Mouse (Mus musculus) c-Kit-negative CD71-positive TER-119-positive erythroid progenitor cells, embryonic 14.5 days (primary cell): Measurements from ENCODE around the gene Sf3b1.
"Not testable (repeated sequence)": the region's sequence is repeated elsewhere in the genome, so short reads cannot be mapped to it uniquely, and the experiment has no call there.

Experiments
- DNase-seq: peaks from one replicate; pipeline ENCODE4 v3.0.0-alpha.2; 2013; ENCODE audit warnings: low read depth, low spot score

Sf3b1 gene

DNA sequence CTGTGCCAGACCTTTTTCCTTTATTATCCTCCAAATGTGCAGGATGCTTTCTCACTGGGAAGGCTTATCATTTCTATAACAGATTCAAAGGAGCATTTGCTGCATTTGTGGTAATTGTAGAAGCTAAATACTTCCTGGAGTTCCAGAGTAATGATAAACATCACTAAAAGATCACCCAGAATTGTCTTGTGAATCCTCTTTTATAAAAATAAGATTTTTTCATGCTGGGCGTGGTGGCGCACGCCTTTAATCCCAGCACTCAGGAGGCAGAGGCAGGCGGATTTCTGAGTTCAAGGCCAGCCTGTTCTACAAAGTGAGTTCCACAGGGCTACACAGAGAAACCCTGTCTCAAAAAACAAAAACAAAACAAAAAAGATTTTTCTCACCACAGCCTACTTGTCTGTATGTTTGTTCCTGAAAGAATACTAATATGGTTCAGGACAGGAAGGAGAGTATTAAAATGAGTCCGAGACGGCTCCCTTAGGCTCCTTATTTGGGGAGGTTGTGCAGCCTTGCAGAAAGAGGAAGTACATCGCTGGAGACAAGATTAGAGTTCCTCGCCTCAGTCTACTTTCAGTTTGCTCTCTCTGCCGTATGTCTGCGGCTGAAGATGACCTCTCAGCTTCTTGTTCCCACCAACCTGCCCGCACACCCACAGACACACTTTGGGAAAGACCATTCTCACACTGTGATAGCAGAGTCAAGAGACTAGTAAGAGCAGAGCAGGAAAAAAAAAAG lies 1.4 kb upstream of the Sf3b1 start:
- no peak for DNase-seq

DNA sequence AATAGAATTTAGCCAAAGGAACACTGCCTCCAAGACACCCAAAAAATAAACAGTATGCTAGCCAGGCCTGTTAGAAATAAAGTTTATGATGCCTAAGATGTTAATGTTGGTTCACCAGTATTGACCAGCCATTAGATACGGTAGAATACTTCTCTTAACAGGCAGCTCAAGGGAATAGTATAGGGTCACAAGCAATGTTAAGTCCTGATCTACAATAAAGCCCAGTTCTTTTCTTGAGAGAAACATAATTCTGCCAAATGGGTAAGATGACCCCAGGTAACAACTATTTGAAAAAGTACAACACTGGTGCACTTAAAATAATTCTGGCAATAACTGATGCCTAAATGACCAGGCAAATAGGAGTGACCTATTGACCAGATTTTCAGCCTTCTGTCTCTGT lies 685 bp upstream of the Sf3b1 start:
- DNase-seq = no peak

DNA sequence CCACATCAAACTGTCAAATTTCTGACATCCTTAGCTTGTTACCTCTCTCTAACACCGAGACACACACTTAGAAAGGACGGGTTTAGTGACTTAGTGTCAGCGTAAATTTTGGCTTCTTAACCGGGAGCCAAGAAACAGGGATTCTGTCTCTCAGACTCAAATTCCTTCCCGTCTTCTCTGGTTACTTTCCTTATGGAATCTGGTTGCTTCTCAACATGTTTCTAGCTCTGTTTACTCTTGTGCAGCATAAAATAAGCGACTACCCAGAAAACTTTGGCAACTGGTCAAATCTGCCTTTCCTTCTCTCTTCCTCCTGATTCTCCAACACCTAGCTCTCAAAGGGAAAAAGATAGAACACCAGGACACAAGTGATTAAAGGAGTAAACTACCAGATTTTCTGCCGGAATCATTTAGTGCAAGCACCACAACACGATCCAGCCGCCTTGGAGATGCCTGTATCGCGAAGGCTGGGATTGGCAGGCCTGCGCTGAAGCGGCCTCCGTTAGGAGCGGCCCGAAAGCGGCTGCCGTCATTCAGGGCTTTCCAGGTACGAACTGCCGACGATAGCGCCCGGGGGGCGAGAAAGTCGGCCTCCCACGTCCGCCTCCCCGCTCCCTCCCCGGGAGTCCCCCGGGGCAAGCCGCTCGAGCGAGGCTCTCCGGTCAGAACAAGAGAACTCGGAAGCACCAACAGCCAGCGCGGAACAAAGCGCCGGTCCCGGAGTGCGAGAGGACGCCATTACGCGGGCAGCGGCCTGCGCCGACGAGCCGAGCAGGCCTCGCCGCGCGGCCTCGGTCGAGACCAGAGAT lies 633 bp downstream of the Sf3b1 start:
- peak; percentile 57 for DNase-seq

DNA sequence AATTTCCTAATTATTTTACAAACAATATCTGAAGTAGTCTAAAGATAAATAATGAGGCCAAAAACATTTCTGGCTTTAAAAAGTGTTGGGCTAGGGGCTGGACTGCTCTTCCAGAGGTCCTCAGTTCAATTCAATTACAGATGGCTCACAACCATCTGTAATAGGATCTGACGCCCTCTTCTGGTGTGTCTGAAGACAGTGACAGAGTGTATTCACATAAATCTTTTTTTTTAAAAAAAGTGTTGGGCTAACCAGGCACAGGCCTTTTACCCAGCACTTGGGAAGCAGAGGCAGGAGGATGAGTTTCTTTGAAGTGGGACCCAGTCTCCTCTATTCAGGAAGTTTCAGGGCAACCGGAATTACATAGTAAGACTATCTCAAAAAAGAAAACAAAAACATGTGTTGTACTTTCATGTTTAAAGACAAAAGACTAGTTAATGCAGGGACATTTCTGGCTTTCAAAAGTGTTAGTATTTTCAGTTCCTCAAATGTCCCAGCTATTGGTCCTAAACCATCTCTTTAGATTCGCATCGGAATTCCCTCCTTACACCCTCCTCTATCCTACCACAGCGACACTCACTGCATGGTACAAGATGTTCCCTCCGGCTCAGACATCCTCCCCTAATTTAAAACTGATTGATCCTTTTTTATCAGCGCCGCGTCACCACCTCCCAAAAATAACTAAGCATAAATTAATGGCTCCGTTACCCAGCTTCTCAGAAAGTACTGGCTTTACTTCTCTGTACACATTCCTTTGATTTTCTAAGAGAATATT lies 1.4 kb downstream of the Sf3b1 start:
- peak; percentile 31 for DNase-seq

DNA sequence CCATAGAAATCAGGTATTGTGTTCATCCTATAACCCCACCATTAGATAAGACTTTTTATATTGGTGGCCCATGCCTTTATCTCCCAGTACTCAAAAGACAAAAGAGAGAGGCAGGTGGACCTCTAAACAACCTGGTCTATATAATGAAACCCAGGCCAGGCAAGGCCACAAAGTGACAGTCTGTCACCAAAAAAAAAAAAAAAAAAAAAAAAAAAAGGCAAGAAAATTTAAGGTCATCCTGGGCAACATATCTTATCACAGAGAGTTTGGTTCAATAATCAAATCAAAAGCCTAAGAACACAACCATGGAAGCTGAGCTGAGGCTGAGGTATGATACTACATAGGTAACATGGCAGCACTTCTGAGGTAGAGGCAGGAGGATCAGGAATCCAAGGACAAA lies 5.4 kb downstream of the Sf3b1 start:
- DNase-seq = no peak

DNA sequence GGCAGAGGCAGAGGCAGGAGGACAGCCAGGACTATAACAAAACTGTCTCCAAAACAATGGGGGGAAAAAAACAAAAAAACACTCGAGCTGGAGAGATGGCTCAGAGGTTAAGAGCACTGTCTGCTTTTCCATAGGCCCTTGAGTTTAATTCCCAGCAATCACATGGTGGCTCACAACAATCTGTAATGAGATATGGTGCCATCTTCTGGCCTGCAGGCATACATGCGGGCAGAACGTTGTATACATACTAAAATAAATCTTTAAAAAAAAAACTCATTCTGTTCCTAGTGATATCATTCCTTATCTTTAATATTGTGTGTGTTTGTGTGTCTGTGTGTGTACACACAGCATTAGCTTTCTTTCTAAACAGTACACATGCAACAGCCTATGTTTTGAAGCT lies 14.8 kb downstream of the Sf3b1 start:
- DNase-seq = no peak

DNA sequence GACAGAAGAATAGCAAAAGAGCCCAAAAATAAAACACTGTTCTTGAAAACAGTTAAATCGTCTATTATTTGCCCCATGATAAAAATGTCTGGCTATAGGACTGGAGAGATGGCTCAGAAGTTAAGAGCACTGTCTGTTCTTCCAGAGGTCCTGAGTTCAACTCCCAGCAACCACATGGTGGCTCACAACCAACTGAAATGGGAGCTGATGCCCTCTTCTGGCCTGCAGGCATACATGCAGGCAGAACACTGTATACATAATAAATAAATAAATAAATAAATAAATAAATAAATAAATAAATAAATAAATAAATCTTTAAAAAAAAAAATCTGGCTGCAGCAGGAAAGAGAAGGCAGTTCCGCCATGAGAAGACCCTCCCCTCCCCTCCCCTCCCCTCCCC lies 19.0 kb downstream of the Sf3b1 start:
- DNase-seq = not testable (repeated sequence)

DNA sequence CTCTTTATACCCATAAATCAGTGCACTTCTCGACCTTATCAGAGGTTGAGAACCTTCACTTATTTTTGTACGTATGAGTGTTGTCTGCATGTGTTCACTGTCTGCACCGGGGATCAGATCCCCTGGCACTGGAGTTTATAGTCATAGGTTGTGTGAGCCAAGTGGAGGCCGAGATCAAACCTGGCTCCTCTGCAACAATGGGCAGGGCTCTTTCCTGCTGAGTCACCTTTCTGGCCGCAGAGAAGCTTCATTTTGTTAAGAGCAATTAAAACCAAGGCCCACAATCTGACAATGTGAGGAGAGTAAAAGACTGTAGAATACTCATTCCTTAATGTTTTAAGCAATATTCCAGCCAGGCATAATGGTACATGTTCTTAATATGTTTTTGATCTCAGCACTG lies 33.7 kb downstream of the Sf3b1 start:
- no peak for DNase-seq

DNA sequence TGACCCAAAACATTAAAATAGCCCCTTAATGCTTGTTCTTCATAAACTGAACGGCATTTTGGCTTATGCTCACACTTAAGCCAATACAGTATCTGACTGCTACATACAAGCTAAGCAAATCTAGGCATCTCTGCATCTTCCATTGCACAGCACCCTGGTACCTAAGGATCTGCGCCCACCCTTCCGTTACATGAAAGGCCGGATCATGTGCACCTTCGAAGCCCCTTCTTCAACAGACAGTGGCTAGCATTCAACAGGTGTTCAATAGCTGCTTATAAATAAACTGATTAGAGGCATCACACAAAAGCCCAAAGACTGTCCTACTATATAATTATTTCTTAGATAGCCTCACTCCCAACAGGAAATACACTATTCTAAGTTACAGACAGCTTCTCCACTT lies 41.0 kb downstream of the Sf3b1 start:
- no peak for DNase-seq

DNA sequence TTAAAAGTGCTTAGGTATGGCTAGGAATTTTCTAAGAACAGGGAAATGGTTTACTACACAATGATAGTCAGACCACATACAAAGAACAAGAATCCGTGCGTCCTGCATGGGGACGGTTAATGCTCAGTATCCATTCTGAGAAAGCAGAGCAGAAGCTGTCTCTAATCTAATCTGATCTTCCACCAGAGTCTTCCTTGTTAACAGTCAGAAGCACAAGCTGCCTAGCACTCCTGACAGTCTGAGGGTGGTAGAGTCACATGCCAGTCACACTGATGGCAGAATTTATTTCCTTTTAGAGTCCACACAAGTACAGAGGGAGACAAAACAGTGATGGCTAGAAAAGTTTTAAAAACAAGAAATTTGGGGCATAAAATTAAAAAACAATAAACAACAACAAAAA lies 41.5 kb downstream of the Sf3b1 start:
- no peak for DNase-seq

DNA sequence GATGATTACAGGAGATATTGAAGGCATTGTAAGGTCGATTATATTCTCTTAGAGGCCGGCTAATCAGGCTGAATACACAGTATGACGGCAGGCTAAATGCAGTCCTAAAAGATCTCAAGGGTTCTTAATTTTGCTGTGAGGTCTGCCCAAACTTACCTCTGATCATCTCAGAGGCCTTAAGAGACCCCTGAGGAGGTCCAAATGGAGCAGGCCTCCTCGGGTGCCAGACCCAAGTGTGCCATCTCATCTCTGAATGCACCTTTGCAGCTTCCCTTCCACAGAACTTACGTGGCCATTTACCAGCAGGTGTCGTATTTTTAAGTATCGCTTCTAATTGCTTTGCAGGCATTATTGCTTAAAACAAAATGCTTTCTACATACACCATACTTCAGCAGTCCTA lies 43.1 kb downstream of the Sf3b1 start:
- no peak for DNase-seq

DNA sequence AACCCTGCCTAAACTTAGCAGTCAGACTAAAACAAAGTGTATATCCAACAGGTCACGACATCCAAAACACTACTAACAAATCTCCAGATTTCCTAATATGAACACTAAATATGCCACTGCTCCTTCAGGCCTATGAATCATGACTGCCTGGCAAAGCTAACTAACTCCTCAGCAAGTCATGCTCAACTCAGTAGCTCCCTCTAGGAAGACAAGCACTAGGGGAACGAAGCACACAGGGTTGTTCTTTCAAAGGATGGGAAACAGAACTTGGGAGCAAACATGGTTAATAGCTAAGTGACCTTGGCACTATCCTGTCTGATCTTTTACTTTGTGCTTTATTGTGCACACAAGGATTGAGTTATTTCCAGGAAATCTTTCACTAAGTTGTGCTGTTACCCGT lies 43.9 kb downstream of the Sf3b1 start:
- no peak for DNase-seq

DNA sequence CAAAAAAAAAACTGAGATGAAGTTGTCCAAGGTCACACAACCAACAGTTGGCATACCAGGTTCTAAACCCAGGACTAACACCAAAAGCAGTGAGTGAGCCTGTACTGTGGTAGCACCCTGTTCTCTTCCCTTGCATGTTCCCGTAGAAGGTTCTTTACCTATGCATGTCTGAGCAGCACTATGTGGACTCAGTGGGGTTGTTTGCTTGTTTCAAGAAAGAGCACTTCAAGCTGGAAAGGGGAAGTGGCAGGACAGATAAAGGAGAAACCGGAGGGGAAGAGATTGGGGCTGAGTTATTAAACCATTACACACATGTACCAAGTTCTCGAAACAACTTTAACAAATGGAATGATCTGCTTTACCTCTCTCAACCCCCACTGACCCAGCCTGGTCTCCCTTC lies 44.6 kb downstream of the Sf3b1 start:
- no peak for DNase-seq

DNA sequence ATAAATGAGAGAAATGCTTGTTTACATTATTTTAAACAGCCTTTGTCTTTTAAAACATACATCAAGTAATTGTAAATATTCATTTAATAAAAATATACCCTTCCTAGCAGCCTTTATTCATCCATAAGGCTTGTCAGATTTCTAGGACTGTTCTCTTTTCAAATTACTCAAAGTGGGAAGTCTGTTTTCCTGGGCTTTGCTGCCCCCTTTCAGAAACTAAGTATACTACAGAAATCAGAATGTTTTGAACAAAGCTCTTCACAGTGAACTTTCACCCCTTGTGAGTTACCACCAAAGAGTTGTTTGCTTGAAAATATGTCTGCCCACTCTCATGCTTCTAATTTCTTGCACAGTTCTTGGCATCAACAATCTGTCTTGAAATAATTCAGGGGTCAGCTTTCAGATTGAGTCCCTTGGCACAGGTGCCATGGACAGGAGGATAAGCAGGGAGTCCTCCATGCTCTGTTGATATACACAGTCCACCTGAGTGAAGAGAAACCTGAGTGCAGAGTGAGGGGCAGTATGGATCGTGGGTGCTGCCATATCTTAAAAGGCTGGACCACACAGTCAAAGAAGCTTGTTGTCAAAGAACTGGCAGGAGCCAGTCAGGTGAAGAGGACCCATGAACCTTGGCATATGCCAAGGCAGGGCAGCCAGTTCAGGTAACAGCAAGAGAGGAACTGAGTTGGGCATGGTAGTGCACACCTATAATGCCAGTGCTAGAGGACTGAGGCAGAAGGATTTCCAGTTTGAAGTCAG lies 47.9 kb downstream of the Sf3b1 start:
- DNase-seq = no peak

DNA sequence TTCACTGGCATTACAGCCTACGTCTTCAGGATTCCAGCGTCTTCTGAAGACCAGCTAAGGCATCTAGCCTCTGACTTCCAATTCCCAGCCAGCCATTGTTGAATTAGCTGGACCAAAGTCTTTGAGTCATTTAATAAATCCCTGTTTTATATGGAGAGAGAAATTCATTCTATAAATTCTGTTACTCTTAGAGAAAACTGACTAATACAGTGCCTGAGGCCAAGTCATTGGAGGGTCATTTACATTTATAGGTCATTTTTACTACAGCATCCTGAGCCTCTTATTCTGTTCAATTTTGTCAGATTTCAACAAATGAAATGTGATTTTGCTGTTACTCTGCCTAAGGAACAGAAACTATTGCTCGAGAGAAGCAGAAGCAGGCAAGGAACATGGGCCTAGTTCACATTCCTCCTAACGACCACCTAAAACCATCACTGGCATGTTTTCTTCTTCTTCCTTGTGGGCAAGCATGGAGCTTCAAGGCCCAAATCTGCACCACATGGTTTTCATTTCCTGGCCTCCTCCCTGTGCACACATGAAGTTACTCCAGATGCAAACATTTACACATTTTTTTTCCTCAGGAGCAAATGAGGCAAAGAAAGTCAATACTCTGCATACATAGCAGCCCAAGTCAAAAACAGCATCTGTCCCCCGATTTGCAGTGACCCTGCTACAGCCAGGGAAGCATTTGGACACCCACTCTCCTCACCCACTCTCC lies 55.4 kb downstream of the Sf3b1 start:
- DNase-seq = no peak

DNA sequence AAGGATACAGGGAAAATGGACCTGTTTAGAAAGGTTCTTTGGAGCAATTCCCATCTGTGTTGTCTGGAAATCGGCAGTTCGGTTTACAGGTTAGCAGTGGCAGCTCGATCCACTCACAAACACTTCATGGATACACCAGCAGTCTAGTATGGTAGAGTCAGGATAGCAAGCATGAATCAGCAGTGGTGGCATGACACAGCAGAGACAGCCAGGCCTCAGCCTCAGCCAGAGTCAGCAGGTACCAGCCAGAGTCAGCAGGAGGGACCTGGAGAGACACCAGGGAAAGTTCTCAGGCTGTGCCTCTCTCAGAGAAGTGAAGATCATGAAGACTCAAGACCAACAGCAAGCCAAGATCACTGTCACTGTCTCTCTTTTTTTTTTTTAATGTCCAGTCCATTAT lies 60.4 kb downstream of the Sf3b1 start:
- peak; percentile 57 for DNase-seq

DNA sequence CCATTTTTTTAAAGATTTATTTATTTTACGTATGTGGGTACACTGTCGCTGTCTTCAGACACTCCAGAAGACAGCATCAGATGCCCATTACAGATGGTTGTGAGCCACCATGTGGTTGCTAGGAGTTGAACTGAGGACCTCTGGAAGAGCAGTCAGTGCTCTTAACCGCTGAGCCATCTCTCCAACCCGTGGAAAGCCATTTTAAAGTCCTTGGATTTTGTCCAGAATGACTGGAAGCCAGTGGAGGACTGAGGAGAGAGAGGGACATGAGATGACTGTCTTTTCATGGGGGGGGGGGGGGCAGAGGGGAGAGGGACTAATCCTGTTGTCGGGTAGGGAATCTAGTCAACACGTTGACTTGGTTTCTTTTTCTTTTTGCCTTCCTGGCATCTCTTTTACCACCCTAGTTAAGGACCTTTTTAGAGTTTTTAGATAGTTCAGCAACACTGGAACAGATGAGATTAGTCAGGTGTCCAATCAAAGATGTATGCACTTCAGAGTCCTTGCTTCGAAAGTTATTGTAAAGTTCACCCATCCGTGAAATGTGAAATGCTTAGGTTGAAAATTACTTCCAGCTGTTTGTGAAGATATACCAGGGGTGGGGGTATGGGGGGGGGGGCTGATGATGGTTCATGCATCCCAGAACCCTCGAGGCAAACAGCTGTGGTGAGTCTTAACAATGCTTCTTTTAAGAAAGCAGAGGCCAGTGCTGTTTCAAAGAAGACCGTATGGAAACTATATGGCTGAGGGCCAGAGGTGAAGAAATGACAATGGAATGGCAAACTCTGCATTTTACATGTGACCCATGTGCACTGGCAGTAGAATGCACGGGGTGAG lies 61.9 kb downstream of the Sf3b1 start:
- no peak for DNase-seq

DNA sequence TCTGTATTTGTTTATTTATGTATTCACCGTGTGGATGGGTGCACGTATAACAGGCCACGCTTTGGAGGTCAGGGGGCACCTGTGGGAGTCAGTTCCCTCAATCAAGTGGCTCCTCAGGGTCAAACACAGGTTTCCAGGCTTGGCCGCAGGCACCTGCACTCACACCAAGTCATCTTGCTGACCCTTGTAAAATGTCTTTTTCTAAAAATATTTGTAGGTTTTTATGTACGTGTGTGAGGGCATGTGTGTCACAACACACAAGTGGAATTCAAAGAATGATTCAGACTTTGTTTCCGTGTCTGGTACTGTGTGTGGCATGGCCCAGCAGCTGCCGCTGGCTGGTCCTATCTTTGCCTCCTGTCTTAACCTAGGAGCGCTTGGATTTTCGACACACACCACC lies 65.6 kb downstream of the Sf3b1 start:
- DNase-seq = no peak

DNA sequence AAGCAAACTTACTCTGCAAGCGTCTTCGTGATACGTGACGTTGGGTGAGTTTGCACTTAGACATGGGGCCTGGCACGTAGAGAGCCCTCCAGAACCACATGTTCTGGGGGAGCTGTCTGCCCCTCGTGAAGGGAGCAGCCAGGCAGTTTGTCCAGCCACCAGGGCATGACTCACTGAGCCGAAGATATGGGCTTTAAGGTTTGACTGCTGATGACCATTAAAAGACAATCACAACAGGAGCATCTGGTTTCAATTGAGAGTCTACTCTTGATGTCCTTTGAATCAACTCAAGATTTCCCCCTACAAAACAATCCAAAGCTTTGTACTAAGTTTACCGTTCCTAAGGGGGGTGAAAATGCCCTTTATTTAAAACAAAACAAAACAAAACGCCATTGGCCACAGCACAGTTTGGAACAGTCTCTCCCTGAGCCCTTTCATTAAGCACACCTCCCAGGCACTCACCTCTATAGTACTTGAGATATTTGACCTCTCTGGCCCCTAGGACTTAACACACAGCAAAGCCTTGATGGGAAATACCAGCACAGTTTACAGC lies 66.6 kb downstream of the Sf3b1 start:
- no peak for DNase-seq

DNA sequence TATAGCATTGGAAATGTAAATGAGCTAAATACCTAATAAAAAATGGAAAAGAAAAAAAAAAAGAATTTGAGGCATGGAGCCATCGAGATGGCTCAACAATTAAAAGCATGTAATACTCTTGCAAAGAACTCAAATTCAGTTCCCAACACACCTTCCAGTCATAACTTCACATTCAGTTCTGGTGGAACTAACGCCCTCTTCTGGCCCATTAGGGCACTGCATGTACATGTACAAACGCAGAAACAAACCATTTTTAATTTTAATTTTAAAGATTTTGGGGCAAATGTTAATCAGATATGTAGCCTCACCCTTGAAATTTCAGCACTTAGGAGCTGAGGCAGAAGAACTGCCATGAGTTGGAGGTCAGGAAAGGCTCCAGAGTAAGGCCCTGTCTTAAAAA lies 68.8 kb downstream of the Sf3b1 start:
- DNase-seq = no peak
